Mouse (Mus musculus): ENCODE results near the gene Crmp1. TPM values are rescaled to one million over a fixed set of nuclear protein-coding genes. Genes with fewer than 3 reads are reported as not detected.

Gene Crmp1
- polyA plus RNA-seq, 1 experiment from 2014 or later, result 2.4 TPM

GRCm38 (mm10) chr5:37214614-37215013, 27.1 kb upstream of the Crmp1 start:
- ATAC-seq (ENCODE audit: low read depth), result no peak
- H3K4me3 ChIP-seq (replicated peaks), result no peak overlapping the region
- H3K4me2 ChIP-seq, result no peak overlapping the region
- no peak overlapping the region for H3K27ac ChIP-seq
- WGBS (ENCODE audit: insufficient replicate concordance), result 67% methylated on average over 6 of the region's 6 CpGs
- no peaks in the 10 kb centered on the region for H3K36me3 ChIP-seq
- no peaks in the 10 kb centered on the region for H3K9me3 ChIP-seq (replicated peaks)
- no peaks in the 10 kb centered on the region for H3K27me3 ChIP-seq
- H3K9ac ChIP-seq, result no peak overlapping the region
- H3K4me1 ChIP-seq (replicated peaks), result no peaks in the 10 kb centered on the region
- DNase-seq, result no peak

GRCm38 (mm10) chr5:37215276-37215675, 26.5 kb upstream of the Crmp1 start:
- H3K36me3 ChIP-seq, result no peaks in the 10 kb centered on the region
- H3K27me3 ChIP-seq, result no peaks in the 10 kb centered on the region
- ATAC-seq (ENCODE audit: low read depth) (no peak), DNase-seq (no peak)
- no peak overlapping the region for H3K4me3 ChIP-seq (replicated peaks)
- H3K4me1 ChIP-seq (replicated peaks), result no peaks in the 10 kb centered on the region
- H3K27ac ChIP-seq, result no peak overlapping the region
- no peak overlapping the region for H3K4me2 ChIP-seq
- WGBS (ENCODE audit: insufficient replicate concordance), result 72% methylated on average over 7 of the region's 7 CpGs
- no peaks in the 10 kb centered on the region for H3K9me3 ChIP-seq (replicated peaks)
- H3K9ac ChIP-seq, result no peak overlapping the region

DNA sequence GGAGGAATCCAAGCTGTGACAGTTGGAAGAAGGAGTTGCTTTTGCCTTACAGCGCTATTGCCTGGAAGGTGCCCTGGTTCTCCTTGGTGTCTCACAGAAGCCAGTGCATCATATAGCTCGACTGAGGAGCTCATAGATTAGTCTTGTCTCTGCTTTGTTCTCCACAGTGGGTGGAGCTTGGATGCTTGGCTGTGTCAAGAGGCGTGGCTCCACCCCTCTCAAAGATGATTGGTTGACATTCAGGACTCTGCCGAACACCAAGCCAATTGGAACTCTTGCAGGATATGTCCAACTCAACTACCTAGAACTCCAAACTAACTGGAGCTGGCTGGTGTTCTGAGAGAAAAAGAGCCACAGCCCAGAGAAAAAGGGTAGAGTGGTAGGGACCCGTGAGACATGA, 22.1 kb upstream of the Crmp1 start:
- ATAC-seq (ENCODE audit: low read depth) (no peak), DNase-seq (no peak)
- H3K9me3 ChIP-seq (replicated peaks), result no peaks in the 10 kb centered on the region
- H3K27ac ChIP-seq, result no peak overlapping the region
- no peaks in the 10 kb centered on the region for H3K27me3 ChIP-seq
- 36% methylated on average over 5 of the region's 5 CpGs for WGBS (ENCODE audit: insufficient replicate concordance)
- no peak overlapping the region for H3K4me2 ChIP-seq
- H3K4me3 ChIP-seq (replicated peaks), result no peak overlapping the region
- no peaks in the 10 kb centered on the region for H3K4me1 ChIP-seq (replicated peaks)
- H3K36me3 ChIP-seq, result no peaks in the 10 kb centered on the region
- no peak overlapping the region for H3K9ac ChIP-seq

DNA sequence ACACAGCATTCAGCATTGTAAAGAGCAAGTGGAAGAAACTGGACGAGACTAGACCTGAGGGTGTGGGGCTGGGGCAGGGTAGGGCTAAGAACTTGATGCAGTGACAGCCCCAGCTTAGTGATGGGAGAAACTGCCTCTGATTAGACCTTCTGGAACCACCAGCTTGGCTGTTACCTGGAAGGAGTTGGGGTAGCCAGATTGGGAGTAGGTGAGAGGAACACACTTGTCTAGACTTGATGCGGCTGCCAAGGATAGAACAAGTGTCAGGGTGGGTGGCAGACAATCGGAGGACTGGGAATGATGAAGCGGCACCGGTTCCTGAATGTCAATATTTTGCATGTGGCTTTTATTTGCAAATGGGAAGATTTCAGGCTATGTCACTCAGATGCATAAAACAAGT, 21.2 kb upstream of the Crmp1 start:
- no peak for DNase-seq
- Histone ChIP-seq H3K36me3 (no peaks in the 10 kb centered on the region), H3K4me3 (replicated peaks) (no peak overlapping the region), H3K9me3 (replicated peaks) (no peaks in the 10 kb centered on the region), H3K9ac (no peak overlapping the region), H3K4me1 (replicated peaks) (no peaks in the 10 kb centered on the region), H3K27ac (no peak overlapping the region), H3K4me2 (no peak overlapping the region), H3K27me3 (no peaks in the 10 kb centered on the region)
- WGBS (ENCODE audit: insufficient replicate concordance), result 70% methylated on average over 5 of the region's 5 CpGs
- ATAC-seq (ENCODE audit: low read depth), result no peak

DNA sequence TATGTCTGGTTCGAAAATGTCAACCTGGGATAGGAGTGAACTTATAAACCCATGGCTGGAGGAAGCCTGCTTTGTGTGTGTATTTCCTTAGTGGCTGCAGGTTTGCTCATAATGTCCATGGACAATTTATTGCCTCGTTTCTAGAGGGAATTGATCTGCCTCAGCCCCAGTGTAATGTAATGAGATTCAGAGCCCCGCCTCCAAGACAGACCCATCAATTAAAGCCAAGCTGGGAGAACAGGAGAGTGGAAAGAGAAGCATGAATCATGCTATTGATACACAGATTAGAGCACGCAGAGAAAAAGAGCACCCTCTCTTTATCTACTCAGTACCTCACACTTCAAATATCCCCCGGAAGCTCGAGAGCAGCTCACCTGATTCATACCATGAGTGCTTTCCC, 20.2 kb upstream of the Crmp1 start:
- ATAC-seq (ENCODE audit: low read depth), result no peak

DNA sequence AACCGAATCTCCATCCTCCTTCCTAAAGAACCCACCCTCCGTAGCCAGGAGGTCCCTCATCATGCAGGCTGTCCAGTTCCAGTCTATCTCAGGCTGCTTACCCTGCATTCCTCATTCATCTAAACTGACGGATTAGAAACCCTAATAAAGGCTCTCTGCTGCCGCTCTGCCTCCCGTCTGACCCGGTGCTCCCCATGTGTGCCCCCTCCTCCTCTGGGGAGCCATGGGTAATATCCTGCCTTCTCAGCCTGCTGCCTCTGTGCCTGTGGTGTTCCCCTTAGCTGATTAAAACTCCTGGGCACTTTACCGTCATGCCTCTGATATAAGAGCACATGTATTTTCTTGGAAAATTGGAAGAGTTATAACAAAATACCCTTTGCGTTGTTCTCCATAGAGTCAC, 19.4 kb upstream of the Crmp1 start:
- Histone ChIP-seq H3K27me3 (no peaks in the 10 kb centered on the region), H3K4me1 (replicated peaks) (no peaks in the 10 kb centered on the region), H3K27ac (no peak overlapping the region), H3K9me3 (replicated peaks) (no peaks in the 10 kb centered on the region), H3K9ac (no peak overlapping the region), H3K4me2 (no peak overlapping the region), H3K36me3 (no peaks in the 10 kb centered on the region), H3K4me3 (replicated peaks) (no peak overlapping the region)
- WGBS (ENCODE audit: insufficient replicate concordance), result 63% methylated on average over 8 of the region's 8 CpGs
- no peak for DNase-seq
- no peak for ATAC-seq (ENCODE audit: low read depth)

More for the DNA sequence above, 20.2 kb upstream of the Crmp1 start:
- Histone ChIP-seq H3K4me1 (replicated peaks) (no peaks in the 10 kb centered on the region), H3K9ac (no peak overlapping the region), H3K4me3 (replicated peaks) (no peak overlapping the region), H3K36me3 (no peaks in the 10 kb centered on the region), H3K27me3 (no peaks in the 10 kb centered on the region), H3K27ac (no peak overlapping the region), H3K4me2 (no peak overlapping the region), H3K9me3 (replicated peaks) (no peaks in the 10 kb centered on the region)
- WGBS (ENCODE audit: insufficient replicate concordance), result 44% methylated on average over 6 of the region's 6 CpGs
- DNase-seq, result no peak

GRCm38 (mm10) chr5:37225708-37226107, 16.0 kb upstream of the Crmp1 start:
- Histone ChIP-seq H3K27me3 (no peaks in the 10 kb centered on the region), H3K9me3 (replicated peaks) (no peaks in the 10 kb centered on the region), H3K27ac (no peak overlapping the region), H3K4me3 (replicated peaks) (no peak overlapping the region), H3K4me2 (no peak overlapping the region), H3K4me1 (replicated peaks) (no peaks in the 10 kb centered on the region), H3K9ac (no peak overlapping the region), H3K36me3 (no peaks in the 10 kb centered on the region)
- DNase-seq, result no peak
- 70% methylated on average over 1 of the region's 1 CpGs for WGBS (ENCODE audit: insufficient replicate concordance)
- ATAC-seq (ENCODE audit: low read depth), result no peak

- Histone ChIP-seq H3K27ac (no peak overlapping the region), H3K36me3 (no peaks in the 10 kb centered on the region), H3K9me3 (replicated peaks) (no peaks in the 10 kb centered on the region), H3K9ac (no peak overlapping the region), H3K27me3 (no peaks in the 10 kb centered on the region), H3K4me2 (no peak overlapping the region), H3K4me1 (replicated peaks) (no peaks in the 10 kb centered on the region), H3K4me3 (replicated peaks) (no peak overlapping the region)
- DNase-seq (no peak), ATAC-seq (ENCODE audit: low read depth) (no peak)
- WGBS (ENCODE audit: insufficient replicate concordance), result 45% methylated on average over 6 of the region's 6 CpGs
These were observed 13.6 kb upstream of the Crmp1 start for GRCm38 (mm10) chr5:37227956-37228680.

DNA sequence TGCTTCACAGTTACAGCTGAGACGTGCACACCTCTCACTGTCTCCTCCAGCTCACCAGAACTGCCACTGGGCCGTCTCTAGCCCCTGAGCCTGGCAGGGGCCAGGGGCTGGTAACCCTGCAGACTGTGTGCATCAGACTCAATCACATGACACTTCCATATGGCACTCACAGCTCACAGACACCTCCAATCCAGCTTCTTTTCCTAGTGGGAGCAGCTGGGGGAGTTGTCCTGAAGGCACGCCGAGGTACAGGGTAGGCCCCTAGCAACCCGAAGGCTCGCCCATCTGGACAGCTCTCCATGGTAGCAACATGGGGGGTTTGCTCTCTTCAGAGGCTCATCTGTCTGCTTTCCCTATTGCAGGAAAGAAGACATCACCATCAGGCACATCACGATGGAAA, 12.8 kb upstream of the Crmp1 start:
- H3K4me2 ChIP-seq, result no peak overlapping the region
- H3K9ac ChIP-seq, result no peak overlapping the region
- 54% methylated on average over 7 of the region's 7 CpGs for WGBS (ENCODE audit: insufficient replicate concordance)
- no peaks in the 10 kb centered on the region for H3K4me1 ChIP-seq (replicated peaks)
- DNase-seq, result no peak
- no peak overlapping the region for H3K4me3 ChIP-seq (replicated peaks)
- no peaks in the 10 kb centered on the region for H3K9me3 ChIP-seq (replicated peaks)
- no peaks in the 10 kb centered on the region for H3K36me3 ChIP-seq
- H3K27me3 ChIP-seq, result no peaks in the 10 kb centered on the region
- no peak overlapping the region for H3K27ac ChIP-seq
- no peak for ATAC-seq (ENCODE audit: low read depth)

DNA sequence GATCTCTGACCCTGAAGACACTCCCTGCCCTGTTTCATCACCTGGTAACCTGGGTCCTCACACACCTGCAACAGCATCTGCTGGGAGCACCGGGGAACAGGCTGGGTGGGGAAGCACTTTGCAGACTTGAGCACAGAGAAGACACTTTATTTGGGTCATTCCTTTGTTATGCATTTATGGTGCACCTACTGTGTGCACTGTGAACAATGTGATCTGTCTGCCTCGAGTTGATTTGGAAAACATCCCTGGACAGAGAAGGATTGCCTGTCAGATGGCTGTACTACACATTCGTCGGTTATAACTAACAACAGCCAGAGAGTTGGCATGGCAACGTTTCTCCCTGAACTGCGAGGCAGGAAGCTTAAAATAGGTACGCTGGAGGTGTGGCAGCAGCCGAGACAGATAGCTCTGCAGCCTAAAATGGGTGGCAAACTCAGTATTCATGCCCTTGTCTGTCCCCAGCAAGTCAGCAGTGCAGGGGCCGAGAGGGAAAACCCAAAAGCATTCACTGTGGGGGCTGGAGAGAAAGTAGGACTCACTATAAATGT, 8.7 kb upstream of the Crmp1 start:
- DNase-seq (no peak), ATAC-seq (ENCODE audit: low read depth) (no peak)
- Histone ChIP-seq H3K9ac (no peak overlapping the region), H3K36me3 (no peaks in the 10 kb centered on the region), H3K27ac (no peak overlapping the region), H3K4me2 (no peak overlapping the region), H3K4me1 (replicated peaks) (no peaks in the 10 kb centered on the region), H3K9me3 (replicated peaks) (no peaks in the 10 kb centered on the region), H3K4me3 (replicated peaks) (no peak overlapping the region), H3K27me3 (no peaks in the 10 kb centered on the region)
- WGBS (ENCODE audit: insufficient replicate concordance), result 41% methylated on average over 9 of the region's 9 CpGs

GRCm38 (mm10) chr5:37238654-37239053, 3.1 kb upstream of the Crmp1 start:
- no peak overlapping the region for H3K4me3 ChIP-seq (replicated peaks)
- no peak overlapping the region for H3K9ac ChIP-seq
- H3K27me3 ChIP-seq, result peaks cover 38% of the 10 kb centered on the region
- DNase-seq (no peak), ATAC-seq (ENCODE audit: low read depth) (no peak)
- H3K4me1 ChIP-seq (replicated peaks), result peaks cover 8% of the 10 kb centered on the region; the same call in 1 of the 2 replicates
- H3K9me3 ChIP-seq (replicated peaks), result no peaks in the 10 kb centered on the region
- WGBS (ENCODE audit: insufficient replicate concordance), result 14% methylated on average over 2 of the region's 2 CpGs
- H3K27ac ChIP-seq, result no peak overlapping the region
- H3K4me2 ChIP-seq, result no peak overlapping the region
- H3K36me3 ChIP-seq, result no peaks in the 10 kb centered on the region

DNA sequence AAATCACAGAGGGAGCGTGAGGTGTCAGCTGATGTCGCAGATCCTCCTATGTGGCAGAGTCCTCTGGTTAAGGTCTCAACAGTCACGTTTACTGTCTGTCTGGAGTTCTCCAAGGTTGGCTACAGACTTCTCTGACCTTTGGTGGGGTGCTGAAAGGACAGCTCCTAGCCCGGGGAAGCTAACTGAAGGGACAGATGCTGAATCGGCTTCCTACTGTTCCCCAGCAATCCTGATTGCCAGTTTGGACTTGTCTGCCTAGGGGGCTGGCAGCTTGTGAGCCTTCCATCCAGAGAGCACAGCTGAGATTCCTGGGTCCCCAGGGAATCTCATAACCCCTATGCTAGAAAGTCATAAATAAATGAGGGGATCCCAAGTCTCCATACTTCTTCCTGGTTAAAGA, 1.2 kb upstream of the Crmp1 start:
- peaks cover 8% of the 10 kb centered on the region; the same call in 1 of the 2 replicates for H3K4me1 ChIP-seq (replicated peaks)
- no peak overlapping the region for H3K9ac ChIP-seq

More for the DNA sequence above, 1.2 kb upstream of the Crmp1 start:
- Histone ChIP-seq H3K27me3 (peaks cover 57% of the 10 kb centered on the region), H3K4me2 (no peak overlapping the region), H3K9me3 (replicated peaks) (no peaks in the 10 kb centered on the region), H3K36me3 (no peaks in the 10 kb centered on the region), H3K4me3 (replicated peaks) (no peak overlapping the region), H3K27ac (no peak overlapping the region)
- ATAC-seq (ENCODE audit: low read depth) (no peak), DNase-seq (no peak)
- 6% methylated on average over 5 of the region's 5 CpGs for WGBS (ENCODE audit: insufficient replicate concordance)

Data from liver, embryonic 13.5 days (tissue).